Mouse (Mus musculus) lung, postnatal 0 days (tissue): ENCODE data around the gene Cinp. TPM values are rescaled to one million over a fixed set of nuclear protein-coding genes. Genes with fewer than 3 reads are reported as not detected.

Source experiments
- ATAC-seq: fragments of 200-750 bp; cut with Nextera tagmentation; 2 replicates; pipeline ENCODE4 v1.8.0; 2017; ENCODE audit warnings: moderate library complexity
- DNase-seq: peaks from one replicate; pipeline ENCODE4 v3.0.0-alpha.2; 2016; ENCODE audit warnings: low spot score
- H3K27ac ChIP-seq: fragments of 300-500 bp; sonication (generic); 2 replicates; pipeline ENCODE4 v1.5.1; 2014; ENCODE audit warnings: antibody characterized with exemption, mild to moderate bottlenecking, low read length, mixed read lengths
- H3K27me3 ChIP-seq: fragments of 300-500 bp; sonication (generic); replicated peaks from 2 replicates; pipeline ENCODE4 v1.6.1; 2014; ENCODE audit warnings: low read length, mixed read lengths; ENCODE audit not compliant: insufficient read depth
- H3K36me3 ChIP-seq: fragments of 300-500 bp; sonication (generic); 2 replicates; pipeline ENCODE4 v1.6.1; 2014; ENCODE audit warnings: low read length, mixed read lengths; ENCODE audit not compliant: insufficient read depth
- H3K4me1 ChIP-seq: fragments of 300-500 bp; sonication (generic); 2 replicates; pipeline ENCODE4 v1.6.1; 2014; ENCODE audit warnings: antibody characterized with exemption, low read depth, low read length, mixed read lengths; ENCODE audit not compliant: insufficient read depth
- H3K4me2 ChIP-seq: fragments of 300-500 bp; sonication (generic); replicated peaks from 2 replicates; pipeline ENCODE4 v1.6.1; 2014; ENCODE audit warnings: low read depth, mild to moderate bottlenecking, low read length, moderate library complexity, mixed read lengths
- H3K4me3 ChIP-seq: fragments of 300-500 bp; sonication (generic); 2 replicates; pipeline ENCODE4 v1.5.1; 2014; ENCODE audit warnings: low read depth, low read length
- H3K9ac ChIP-seq: fragments of 300-500 bp; sonication (generic); replicated peaks from 2 replicates; pipeline ENCODE4 v1.6.1; 2014; ENCODE audit warnings: low read depth, mild to moderate bottlenecking
- H3K9me3 ChIP-seq: fragments of 300-500 bp; sonication (generic); 2 replicates; pipeline ENCODE4 v1.6.1; 2016; ENCODE audit warnings: low read length, mixed read lengths
- CTCF ChIP-seq: IDR thresholded peaks from 2 replicates; pipeline ENCODE4 v1.5.1; 2016; ENCODE audit warnings: antibody characterized with exemption, mild to moderate bottlenecking
- EP300 ChIP-seq: IDR thresholded peaks from 2 replicates; pipeline ENCODE4 v1.6.1; 2016; ENCODE audit warnings: antibody characterized with exemption, mild to moderate bottlenecking, control low read depth
- WGBS: fragments of 180-500 bp; shearing (Covaris S2); extraction: QIAGEN DNeasy Blood & Tissue Kit; methylation state at CpG from one replicate; pipeline ENCODE4 v1.1.7; 2014; 5-methylcytosine and 5-hydroxymethylcytosine counted together
- polyA plus RNA-seq: library from polyadenylated mRNA; unstranded; fragments of >200 nt; fragmentation: Nextera tagmentation; extraction: Ambion mirVana; gene quantifications from 2 replicates; pipeline ENCODE4 v1.2.1, GENCODE M21; 2015

Gene Cinp
- polyA plus RNA-seq, 1 experiment from 2014 or later, result 33.8 TPM

- TF ChIP-seq CTCF, result peak; percentile 3; the same call in 1 of the 2 replicates
- TF ChIP-seq EP300, result no peak
- Histone ChIP-seq H3K9me3 (no peaks in the 10 kb centered on the region), H3K36me3 (no peaks in the 10 kb centered on the region), H3K9ac (no peak within 1 kb of the TSS; the same call in 1 of the 2 replicates), H3K27ac (no peak within 1 kb of the TSS), H3K4me2 (peak within 1 kb of the TSS; percentile 76), H3K27me3 (no peaks in the 10 kb centered on the region), H3K4me3 (peak within 1 kb of the TSS; percentile 77), H3K4me1 (peaks cover 3% of the 10 kb centered on the region; the same call in 1 of the 2 replicates)
- WGBS, result under 1% methylated on average over 71 of the region's 71 CpGs
- peak; percentile 56 for ATAC-seq
- DNase-seq, result peak; percentile 98
Measured at GRCm38 (mm10) chr12:110840348-110841198, 48.4 kb downstream of the Cinp start, which contains the start of gene Mok. Gene Mok, minus strand, starts transcription at chr12:110840939.

- H3K9me3 ChIP-seq, result no peaks in the 10 kb centered on the region
Measured at GRCm38 (mm10) chr12:110837850-110838249, 51.1 kb downstream of the Cinp start.

DNA sequence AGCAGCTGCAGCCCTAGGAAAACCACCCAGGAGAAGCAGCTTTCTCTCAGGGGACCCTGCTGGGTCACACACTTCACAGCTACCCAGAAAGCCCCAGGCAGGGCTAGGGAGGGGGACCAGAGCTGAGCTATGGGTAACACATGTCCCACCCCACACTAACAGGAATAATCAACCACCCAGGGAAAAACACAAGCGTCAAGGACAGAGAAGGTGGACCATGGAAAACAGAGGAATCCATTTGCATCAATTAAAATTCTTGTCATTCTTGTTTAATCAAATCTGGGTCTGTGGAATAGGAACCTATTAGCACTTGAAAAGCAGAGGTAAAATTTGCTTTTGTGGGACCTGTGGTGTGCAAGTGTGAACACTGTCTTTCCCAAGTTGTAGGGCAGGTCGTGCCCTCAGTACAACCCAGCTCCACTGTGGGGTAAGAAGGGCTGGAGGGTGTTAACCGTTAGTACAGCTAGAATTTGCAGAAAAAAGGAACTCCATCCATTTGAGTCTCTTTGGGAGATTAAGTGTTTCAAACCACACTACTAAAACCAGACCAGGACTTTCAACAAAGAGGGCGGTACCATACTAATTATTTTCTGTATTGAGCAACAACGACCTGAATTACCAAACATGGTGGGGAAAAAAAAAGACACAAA lies 51.6 kb downstream of the Cinp start:
- 37% methylated on average over 5 of the region's 5 CpGs for WGBS
- H3K36me3 ChIP-seq, result no peaks in the 10 kb centered on the region
- no peak for ATAC-seq

More at GRCm38 (mm10) chr12:110837850-110838249, 51.1 kb downstream of the Cinp start:
- DNase-seq (no peak), ATAC-seq (no peak)
- no peaks in the 10 kb centered on the region for H3K27me3 ChIP-seq
- H3K4me2 ChIP-seq, result no peak overlapping the region
- no peak overlapping the region for H3K9ac ChIP-seq
- H3K27ac ChIP-seq, result no peak overlapping the region
- H3K4me1 ChIP-seq, result peaks cover 3% of the 10 kb centered on the region; the same call in 1 of the 2 replicates
- 86% methylated on average over 8 of the region's 8 CpGs for WGBS
- H3K4me3 ChIP-seq, result no peak overlapping the region
- TF ChIP-seq CTCF (no peak), EP300 (no peak)
- H3K36me3 ChIP-seq, result no peaks in the 10 kb centered on the region

GRCm38 (mm10) chr12:110836729-110837128 lies 52.2 kb downstream of the Cinp start:
- no peak overlapping the region for H3K4me3 ChIP-seq
- 30% methylated on average over 6 of the region's 6 CpGs for WGBS
- TF ChIP-seq EP300 (no peak), CTCF (no peak)
- peak; percentile 80 for DNase-seq
- no peak overlapping the region for H3K9ac ChIP-seq
- H3K27ac ChIP-seq, result peak overlapping the region; percentile 80
- ATAC-seq, result peak; percentile 63
- no peaks in the 10 kb centered on the region for H3K27me3 ChIP-seq
- peaks cover 3% of the 10 kb centered on the region; the same call in 1 of the 2 replicates for H3K4me1 ChIP-seq
- H3K36me3 ChIP-seq, result no peaks in the 10 kb centered on the region
- no peaks in the 10 kb centered on the region for H3K9me3 ChIP-seq
- H3K4me2 ChIP-seq, result no peak overlapping the region

More for the DNA sequence above, 51.6 kb downstream of the Cinp start:
- no peak for TF ChIP-seq CTCF
- H3K4me1 ChIP-seq, result peaks cover 3% of the 10 kb centered on the region; the same call in 1 of the 2 replicates
- peak overlapping the region; percentile 80 for H3K27ac ChIP-seq
- no peaks in the 10 kb centered on the region for H3K9me3 ChIP-seq
- no peaks in the 10 kb centered on the region for H3K27me3 ChIP-seq
- H3K4me2 ChIP-seq, result no peak overlapping the region
- H3K9ac ChIP-seq, result no peak overlapping the region
- H3K4me3 ChIP-seq, result no peak overlapping the region
- DNase-seq, result no peak

DNA sequence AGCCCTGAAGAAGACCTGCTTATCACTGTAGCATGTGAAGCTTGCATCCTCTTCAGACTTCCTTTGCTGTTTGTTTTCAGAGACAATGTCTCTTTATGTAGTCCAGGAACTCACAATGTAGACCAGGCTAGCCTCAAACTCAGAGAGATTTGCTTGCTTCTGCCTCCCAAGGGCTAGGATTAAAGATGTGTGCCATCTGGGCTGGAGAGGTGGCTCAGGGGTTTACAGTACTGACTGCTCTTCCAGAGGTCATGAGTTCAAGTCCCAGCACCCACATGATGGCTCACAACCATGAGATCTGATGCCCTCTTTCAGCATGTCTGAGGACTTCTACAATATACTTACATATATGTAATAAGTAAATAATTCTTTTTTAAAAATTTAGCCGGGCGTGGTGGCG lies 53.8 kb downstream of the Cinp start:
- Histone ChIP-seq H3K27ac (no peak overlapping the region), H3K9me3 (no peaks in the 10 kb centered on the region), H3K27me3 (no peaks in the 10 kb centered on the region), H3K4me2 (no peak overlapping the region), H3K4me3 (no peak overlapping the region), H3K36me3 (no peaks in the 10 kb centered on the region), H3K9ac (no peak overlapping the region), H3K4me1 (peaks cover 1% of the 10 kb centered on the region; the same call in 1 of the 2 replicates)
- no peak for TF ChIP-seq CTCF
- TF ChIP-seq EP300, result no peak
- 95% methylated on average over 3 of the region's 3 CpGs for WGBS
- DNase-seq (no peak), ATAC-seq (no peak)

DNA sequence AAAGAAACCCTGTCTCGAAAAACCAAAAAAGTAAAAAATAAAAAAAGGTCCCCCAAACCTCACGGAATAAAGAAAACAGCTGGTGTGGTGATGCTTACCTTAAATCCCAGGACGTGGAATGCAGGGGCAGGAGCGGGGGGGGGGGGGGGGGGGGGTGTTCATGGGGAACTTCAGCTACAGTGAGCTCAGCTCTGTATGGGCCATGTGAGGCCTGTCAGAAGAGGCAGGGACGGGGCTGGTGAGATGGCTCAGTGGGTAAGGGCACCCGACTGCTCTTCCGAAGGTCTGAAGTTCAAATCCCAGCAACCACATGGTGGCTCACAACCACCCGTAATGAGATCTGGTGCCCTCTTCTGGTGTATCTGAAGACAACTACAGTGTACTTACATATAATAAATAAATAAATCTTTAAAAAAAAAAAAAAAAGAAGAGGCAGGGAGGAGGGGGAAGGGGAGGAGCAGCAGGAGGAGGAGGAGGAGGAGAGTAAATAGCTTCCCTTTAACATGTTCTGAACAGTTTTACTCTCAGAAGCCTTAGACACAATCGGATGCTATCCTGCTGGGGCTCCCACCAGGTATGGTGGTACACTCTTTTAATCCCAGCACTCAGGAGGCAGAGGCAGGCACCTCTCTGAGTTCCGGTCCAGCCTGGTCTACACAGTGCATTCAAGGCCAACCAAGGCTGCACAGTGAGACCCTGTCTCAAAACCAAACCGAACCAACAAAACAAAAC lies 58.5 kb downstream of the Cinp start:
- H3K9ac ChIP-seq, result no peak overlapping the region
- WGBS, result 88% methylated on average over 8 of the region's 11 CpGs
- ATAC-seq (no peak), DNase-seq (no peak)
- H3K4me2 ChIP-seq, result no peak overlapping the region
- H3K36me3 ChIP-seq, result no peaks in the 10 kb centered on the region
- H3K27me3 ChIP-seq, result no peaks in the 10 kb centered on the region
- no peaks in the 10 kb centered on the region for H3K9me3 ChIP-seq
- no peak overlapping the region for H3K27ac ChIP-seq
- TF ChIP-seq CTCF (no peak), EP300 (no peak)
- H3K4me1 ChIP-seq, result no peaks in the 10 kb centered on the region
- no peak overlapping the region for H3K4me3 ChIP-seq
